In genomic region chr15:98135671-98136070, GRCm38 (mm10) we compare ENCODE assay signal across 31 mouse cellular contexts. TPM values are rescaled to one million over a fixed set of nuclear protein-coding genes. Genes with fewer than 3 reads are reported as not detected.
DNase-seq lines count a peak whose midpoint lies in the region; TF ChIP-seq lines count a peak whose summit lies in the region.
"Had no signal": no experiment of that assay in that cellular context is flagged by ENCODE, and none has a peak within 500 bp of the region (broad histone marks: within the 10 kb centered on the region; RNA-seq: fewer than 3 reads in every experiment).

No protein-coding gene starts in this region.

- H3K36me3 ChIP-seq in heart, embryonic 10.5 days = peaks cover 97% of the 10 kb centered on the region

- 93% methylated on average over 13 of the region's 13 CpGs for WGBS in heart, embryonic 10.5 days
- 95% methylated on average over 13 of the region's 13 CpGs for WGBS in olfactory bulb, adult 2 months

- TF ChIP-seq CTCF in left cerebral cortex, adult 2 months (IDR thresholded peaks at IDR 0.05) = no peak
- TF ChIP-seq CTCF in olfactory bulb, adult 2 months (IDR thresholded peaks at IDR 0.05; ENCODE audit: insufficient read depth, low read depth, low read length) = no peak

- intact Hi-C loops in left cerebral cortex, adult 2 months (cut with DNase I) = no loop called here
- intact Hi-C loops in left cerebral cortex, postnatal 25 days (cut with DNase I) = no loop called here

- no peak for TF ChIP-seq POLR2A in olfactory bulb, adult 2 months (IDR thresholded peaks at IDR 0.05; ENCODE audit: insufficient read depth, low read depth, low read length)

- no peak overlapping the region for H3K4me3 ChIP-seq in heart, embryonic 10.5 days
- H3K4me3 ChIP-seq in left cerebral cortex, adult 2 months = no peak overlapping the region
- no peak overlapping the region for H3K4me3 ChIP-seq in olfactory bulb, adult 2 months (ENCODE audit: insufficient read depth, low read depth, low read length)
- H3K4me3 ChIP-seq: embryonic facial prominence, embryonic 12.5 days; embryonic facial prominence, embryonic 15.5 days; heart, embryonic 12.5 days; heart, embryonic 15.5 days; hindbrain, embryonic 10.5 days had no signal

- H3K27me3 ChIP-seq in heart, embryonic 10.5 days (ENCODE audit: insufficient read depth, poor library complexity, severe bottlenecking) = no peaks in the 10 kb centered on the region
- H3K27me3 ChIP-seq: embryonic facial prominence, embryonic 12.5 days; embryonic facial prominence, embryonic 15.5 days; heart, embryonic 12.5 days; heart, embryonic 15.5 days had no signal

- H3K9me3 ChIP-seq in heart, embryonic 10.5 days = no peaks in the 10 kb centered on the region
- H3K9me3 ChIP-seq: embryonic facial prominence, embryonic 12.5 days; embryonic facial prominence, embryonic 15.5 days; heart, embryonic 12.5 days; heart, embryonic 15.5 days; hindbrain, embryonic 10.5 days had no signal

- no peaks in the 10 kb centered on the region for H3K4me1 ChIP-seq in heart, embryonic 10.5 days
- peaks cover 5% of the 10 kb centered on the region; the same call in 1 of the 2 replicates for H3K4me1 ChIP-seq in olfactory bulb, adult 2 months (ENCODE audit: control insufficient read depth, insufficient read depth, low read length)
- H3K4me1 ChIP-seq: embryonic facial prominence, embryonic 12.5 days; embryonic facial prominence, embryonic 15.5 days; heart, embryonic 12.5 days; hindbrain, embryonic 10.5 days had no signal

- no peak overlapping the region for H3K27ac ChIP-seq in heart, embryonic 10.5 days
- H3K27ac ChIP-seq in left cerebral cortex, adult 2 months = peak overlapping the region; percentile 54; the same call in 1 of the 2 replicates
- H3K27ac ChIP-seq in olfactory bulb, adult 2 months (ENCODE audit: insufficient read depth, low read depth, low read length) = 0 out of 2 replicates have a peak overlapping the region, but pooled peaks have one; percentile 48
- H3K27ac ChIP-seq: embryonic facial prominence, embryonic 12.5 days; embryonic facial prominence, embryonic 15.5 days; heart, embryonic 15.5 days; hindbrain, embryonic 10.5 days; hindbrain, embryonic 14.5 days had no signal

- peak; percentile 82 for DNase-seq in heart, adult 11 months
- no peak for DNase-seq in heart, embryonic 10.5 days (ENCODE audit: low spot score)
- DNase-seq in left cerebral cortex, adult 2 months (ENCODE audit: extremely low spot score in 1 of 2, low spot score in 2 of 2) = no peak
- no peak for DNase-seq in left cerebral cortex, postnatal 25 days (ENCODE audit: low spot score in 2 of 2)
- DNase-seq in lung, adult 18-20 months = no peak
- DNase-seq: adrenal gland, adult 2 months; adrenal gland, postnatal 14 days; cerebellum, adult 11-12 months; cerebellum, adult 9-10 months; cerebellum, postnatal 14 days; forebrain, postnatal 0 days; gastrocnemius, postnatal 36 days; heart, postnatal 10 days; heart, postnatal 36 days had no signal

RNA-seq across cellular contexts. Expression of gene Asb8, which starts 29.8 kb away (rescaled TPM):
- 54.9 and 77.1 TPM in 2 replicates for polyA plus RNA-seq in heart, embryonic 10.5 days (2016; fragmentation: Nextera tagmentation; extraction: Ambion mirVana)
- total RNA-seq in left cerebral cortex, adult 2 months (2021) = 10 to 100 TPM; 46.2 to 51.8 TPM
- 10 to 100 TPM; 46.5 to 48.0 TPM for total RNA-seq in left cerebral cortex, postnatal 25 days (2021)
- not detected in 2 replicates for polyA plus RNA-seq in olfactory bulb, adult 2 months (2012; ENCODE audit: insufficient read depth, insufficient read length, low replicate concordance, missing spikeins)

RNA-seq across cellular contexts. Expression of gene Ccdc184, which starts 31.3 kb away (rescaled TPM):
- 0.58 and 0.85 TPM in 2 replicates for polyA plus RNA-seq in heart, embryonic 10.5 days (2016; fragmentation: Nextera tagmentation; extraction: Ambion mirVana)
- 10 to 100 TPM; 20.6 to 21.8 TPM for total RNA-seq in left cerebral cortex, adult 2 months (2021)
- total RNA-seq in left cerebral cortex, postnatal 25 days (2021) = 10 to 100 TPM; 18.8 to 21.1 TPM
- not detected in 2 replicates for polyA plus RNA-seq in olfactory bulb, adult 2 months (2012; ENCODE audit: insufficient read depth, insufficient read length, low replicate concordance, missing spikeins)
- total RNA-seq: gastrocnemius, adult 8-10 months; gastrocnemius, postnatal 36 days; granulocyte monocyte progenitor cell, adult 5-6 weeks; MEL had no signal

RNA-seq across cellular contexts. Expression of gene Senp1, which starts 42.1 kb away (rescaled TPM):
- polyA plus RNA-seq in heart, embryonic 10.5 days (2016; fragmentation: Nextera tagmentation; extraction: Ambion mirVana) = 26.8 and 30.5 TPM in 2 replicates
- total RNA-seq in left cerebral cortex, adult 2 months (2021) = 10 to 100 TPM; 13.6 to 15.6 TPM
- 10 to 100 TPM in 1 of 2 experiments, 1 to 10 TPM in 1; 9.6 to 12.5 TPM for total RNA-seq in left cerebral cortex, postnatal 25 days (2021)
- not detected in 2 replicates for polyA plus RNA-seq in olfactory bulb, adult 2 months (2012; ENCODE audit: insufficient read depth, insufficient read length, low replicate concordance, missing spikeins)

RNA-seq across cellular contexts. Expression of gene Pfkm, which starts 43.3 kb away (rescaled TPM):
- 47.1 and 67.5 TPM in 2 replicates for polyA plus RNA-seq in heart, embryonic 10.5 days (2016; fragmentation: Nextera tagmentation; extraction: Ambion mirVana)
- 100 to 1,000 TPM; 379 to 387 TPM for total RNA-seq in left cerebral cortex, adult 2 months (2021)
- 100 to 1,000 TPM; 398 to 408 TPM for total RNA-seq in left cerebral cortex, postnatal 25 days (2021)
- polyA plus RNA-seq in olfactory bulb, adult 2 months (2012; ENCODE audit: insufficient read depth, insufficient read length, low replicate concordance, missing spikeins) = 219 TPM in 1 of 2 replicates, not detected in the other

RNA-seq across cellular contexts. Expression of gene Olfr288, which starts 59.7 kb away (rescaled TPM):
- polyA plus RNA-seq in heart, embryonic 10.5 days (2016; fragmentation: Nextera tagmentation; extraction: Ambion mirVana) = not detected in 2 replicates
- total RNA-seq in left cerebral cortex, adult 2 months (2021) = not detected
- total RNA-seq in left cerebral cortex, postnatal 25 days (2021) = not detected
- polyA plus RNA-seq in olfactory bulb, adult 2 months (2012; ENCODE audit: insufficient read depth, insufficient read length, low replicate concordance, missing spikeins) = not detected in 2 replicates
- total RNA-seq: adrenal gland, adult 2 months; adrenal gland, postnatal 14 days; adrenal gland, postnatal 4 days; forebrain, postnatal 0 days; gastrocnemius, adult 8-10 months; gastrocnemius, postnatal 36 days; granulocyte monocyte progenitor cell, adult 5-6 weeks; heart, adult 8-10 months; heart, postnatal 10 days; heart, postnatal 36 days; MEL had no signal
- polyA plus RNA-seq: adrenal gland, adult 2 months; C2C12; CD4-positive, CD25-positive, alpha-beta regulatory T cell, adult 4 months; embryonic facial prominence, embryonic 12.5 days; embryonic facial prominence, embryonic 15.5 days; forebrain, embryonic 11.5 days; forebrain, embryonic 14.5 days; forebrain, postnatal 0 days; heart, embryonic 12.5 days; heart, embryonic 15.5 days; hindbrain, embryonic 10.5 days; hindbrain, embryonic 14.5 days; intestine, embryonic 14.5 days had no signal
